Mouse (Mus musculus) lung, embryonic 16.5 days (tissue): ENCODE measurements around the gene Hjurp. TPM values are rescaled to one million over a fixed set of nuclear protein-coding genes. Genes with fewer than 3 reads are reported as not detected.

Experiments used
- ATAC-seq: fragments of 200-750 bp; cut with Nextera tagmentation; 2 replicates; pipeline ENCODE4 v1.8.0; 2017; ENCODE audit warnings: low read depth, mild to moderate bottlenecking, moderate library complexity
- H3K27ac ChIP-seq: fragments of 300-500 bp; sonication (generic); 2 replicates; pipeline ENCODE4 v1.5.1; 2014; ENCODE audit warnings: mild to moderate bottlenecking, control low read depth, low read length
- H3K27me3 ChIP-seq: fragments of 300-500 bp; sonication (generic); 2 replicates; pipeline ENCODE4 v1.6.1; 2014; ENCODE audit warnings: low read depth, low read length, mixed read lengths; ENCODE audit not compliant: control insufficient read depth, insufficient read depth
- H3K36me3 ChIP-seq: fragments of 300-500 bp; sonication (generic); 2 replicates; pipeline ENCODE4 v1.6.1; 2014; ENCODE audit warnings: low read length; ENCODE audit not compliant: control insufficient read depth, insufficient read depth
- H3K4me1 ChIP-seq: fragments of 300-500 bp; sonication (generic); replicated peaks from 2 replicates; pipeline ENCODE4 v1.6.1; 2014; ENCODE audit warnings: low read length, mixed read lengths; ENCODE audit not compliant: control insufficient read depth, insufficient read depth
- H3K4me2 ChIP-seq: fragments of 300-500 bp; sonication (generic); 2 replicates; pipeline ENCODE4 v1.6.1; 2014; ENCODE audit warnings: low read depth, low read length, control low read depth
- H3K4me3 ChIP-seq: fragments of 300-500 bp; sonication (generic); 2 replicates; pipeline ENCODE4 v1.5.1; 2014; ENCODE audit warnings: mild to moderate bottlenecking, low read length, control low read depth
- H3K9ac ChIP-seq: fragments of 300-500 bp; sonication (generic); 2 replicates; pipeline ENCODE4 v1.6.1; 2014; ENCODE audit warnings: low read length, control low read depth
- H3K9me3 ChIP-seq: fragments of 300-500 bp; sonication (generic); 2 replicates; pipeline ENCODE4 v1.6.1; 2016; ENCODE audit warnings: low read length; ENCODE audit not compliant: control insufficient read depth
- WGBS: fragments of 180-500 bp; shearing (Covaris S2); extraction: QIAGEN DNeasy Blood & Tissue Kit; methylation state at CpG from one replicate; pipeline ENCODE4 v1.1.7; 2014; 5-methylcytosine and 5-hydroxymethylcytosine counted together
- polyA plus RNA-seq: library from polyadenylated mRNA; unstranded; fragments of >200 nt; fragmentation: Nextera tagmentation; extraction: Ambion mirVana; gene quantifications from 2 replicates; pipeline ENCODE4 v1.2.1, GENCODE M21; 2015

Hjurp gene
- 184 and 186 TPM in 2 replicates for polyA plus RNA-seq

DNA sequence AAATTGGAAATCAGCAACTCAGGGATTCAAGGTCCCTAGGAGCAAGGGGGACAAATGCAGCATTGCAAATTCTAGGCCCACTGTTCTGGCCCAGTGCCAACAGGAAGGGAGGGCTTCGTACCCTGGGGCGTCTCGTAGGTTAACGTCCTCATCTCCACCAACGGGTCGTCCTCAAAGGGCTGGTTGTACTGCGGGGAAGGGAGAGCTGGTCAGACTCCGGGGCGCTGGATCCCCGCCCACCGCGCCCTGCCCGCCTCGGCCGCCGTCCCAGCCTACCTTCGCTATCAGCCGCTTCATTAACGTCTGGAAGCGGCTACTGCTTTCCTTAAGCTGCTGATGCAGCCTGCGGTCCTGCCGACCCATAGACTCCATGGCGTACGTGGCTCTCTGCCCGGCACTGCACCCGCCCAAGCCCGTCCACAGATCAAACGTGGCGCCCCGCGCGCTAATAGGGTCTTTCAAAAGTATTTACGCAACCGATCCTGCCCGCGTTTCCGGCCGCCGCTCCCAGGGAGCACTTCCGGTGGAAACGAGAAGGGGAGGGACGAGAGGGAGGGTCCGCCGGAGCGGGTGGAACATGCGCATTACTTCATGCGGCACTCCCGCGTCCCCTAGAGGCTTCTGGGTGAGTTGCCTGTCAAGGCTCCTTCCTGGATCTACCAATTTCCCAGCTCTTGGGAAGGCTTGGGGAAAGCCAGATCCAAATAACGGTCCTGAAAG lies at the start of gene Hjurp, which contains the start of gene Trpm8:
Gene Hjurp, minus strand, starts transcription at position 536 of the 720 bp plus-strand sequence.
Gene Trpm8, plus strand, starts transcription at position 564 of the 720 bp plus-strand sequence.
- Histone ChIP-seq H3K4me3 (peak within 1 kb of the TSS; percentile 57), H3K9ac (peak within 1 kb of the TSS; percentile 85), H3K27ac (peak within 1 kb of the TSS; percentile 89), H3K4me1 (peaks cover 18% of the 10 kb centered on the region), H3K27me3 (no peaks in the 10 kb centered on the region), H3K4me2 (peak within 1 kb of the TSS; percentile 63), H3K36me3 (peaks cover 25% of the 10 kb centered on the region), H3K9me3 (no peaks in the 10 kb centered on the region)
- peak; percentile 96 for ATAC-seq
- WGBS = under 1% methylated on average over 50 of the region's 50 CpGs

DNA sequence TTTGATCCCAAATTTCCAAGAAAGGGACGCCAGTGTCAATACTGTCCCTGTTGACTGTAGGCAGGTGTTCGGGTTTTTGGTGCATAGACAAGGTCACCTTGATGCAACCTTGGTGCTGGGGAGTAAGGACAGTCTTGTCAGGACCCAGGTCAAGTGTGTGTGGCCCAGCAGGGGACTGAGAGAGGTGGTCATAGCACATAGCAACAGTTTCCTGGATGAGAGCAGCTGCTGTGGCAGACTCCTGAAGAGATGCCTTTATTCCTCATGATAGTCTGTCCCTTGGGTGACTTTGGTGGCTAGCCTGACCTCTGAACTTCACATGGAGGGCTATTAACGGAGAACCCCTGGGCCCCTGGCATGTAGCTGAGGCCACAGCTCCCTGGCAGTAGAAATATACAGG lies 45.7 kb upstream of the Hjurp start:
- H3K4me3 ChIP-seq = no peak overlapping the region
- H3K27me3 ChIP-seq = no peaks in the 10 kb centered on the region
- WGBS = 71% methylated on average over 3 of the region's 3 CpGs

DNA sequence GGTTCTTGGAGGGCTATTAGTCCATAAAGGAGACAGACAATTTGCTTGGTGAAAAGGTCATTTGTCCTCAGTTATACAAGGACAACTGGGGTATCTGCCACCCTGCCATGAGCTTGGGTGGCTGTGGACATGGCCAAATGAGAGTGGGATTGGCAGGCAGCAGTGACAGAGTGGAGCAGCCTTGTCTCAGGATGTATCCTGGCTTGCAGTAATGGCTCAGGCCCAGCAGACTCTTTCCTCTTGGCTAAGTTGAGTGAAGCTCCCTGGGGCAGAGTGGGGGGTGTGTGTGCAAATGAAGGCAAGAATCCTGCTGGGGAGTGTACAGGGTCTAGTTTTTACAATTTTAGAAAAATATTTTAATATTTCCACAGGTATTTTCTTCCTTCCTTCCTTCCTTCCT lies 44.7 kb upstream of the Hjurp start:
- Histone ChIP-seq H3K36me3 (no peaks in the 10 kb centered on the region), H3K27ac (no peak overlapping the region), H3K4me2 (no peak overlapping the region)

More for the DNA sequence above, 45.7 kb upstream of the Hjurp start:
- no peak overlapping the region for H3K27ac ChIP-seq
- no peak overlapping the region for H3K4me2 ChIP-seq
- ATAC-seq = no peak
- H3K36me3 ChIP-seq = no peaks in the 10 kb centered on the region
- no peaks in the 10 kb centered on the region for H3K4me1 ChIP-seq
- H3K9ac ChIP-seq = no peak overlapping the region
- H3K9me3 ChIP-seq = no peaks in the 10 kb centered on the region

DNA sequence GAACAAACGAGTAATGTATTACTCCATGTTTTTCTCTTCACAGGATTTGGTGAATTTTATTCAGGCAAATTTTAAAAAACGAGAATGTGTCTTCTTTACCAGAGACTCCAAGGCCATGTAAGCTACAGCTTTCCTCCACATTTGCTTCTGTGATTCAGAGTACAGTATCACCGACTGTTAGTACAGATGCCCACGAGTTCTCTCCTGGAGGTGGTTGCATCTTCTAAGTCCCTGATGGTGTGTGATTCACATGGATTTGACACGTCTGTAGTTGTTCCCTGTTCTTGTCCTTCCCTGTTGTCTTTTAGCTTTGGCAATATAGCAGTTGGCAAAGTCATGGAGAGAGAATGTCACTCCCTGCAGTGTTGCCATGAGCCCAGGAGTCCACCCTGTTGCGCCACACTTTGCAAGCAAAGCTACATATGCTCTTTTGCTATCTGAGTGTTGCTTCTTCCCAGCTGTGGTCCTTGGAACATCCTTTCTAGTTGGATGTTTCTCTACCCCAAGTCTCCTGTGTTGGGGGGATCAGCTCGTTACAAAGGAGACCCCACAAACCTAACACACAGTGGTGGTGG lies 43.5 kb upstream of the Hjurp start:
- H3K4me1 ChIP-seq = no peaks in the 10 kb centered on the region
- H3K9me3 ChIP-seq = no peaks in the 10 kb centered on the region
- 67% methylated on average over 7 of the region's 7 CpGs for whole genome bisulfite sequencing
- H3K27ac ChIP-seq = no peak overlapping the region
- no peak overlapping the region for H3K4me2 ChIP-seq
- H3K27me3 ChIP-seq = no peaks in the 10 kb centered on the region
- no peaks in the 10 kb centered on the region for H3K36me3 ChIP-seq
- H3K9ac ChIP-seq = no peak overlapping the region
- no peak for ATAC-seq
- no peak overlapping the region for H3K4me3 ChIP-seq

More for the DNA sequence above, 44.7 kb upstream of the Hjurp start:
- Histone ChIP-seq H3K4me3 (no peak overlapping the region), H3K4me1 (no peaks in the 10 kb centered on the region), H3K9ac (no peak overlapping the region), H3K27me3 (no peaks in the 10 kb centered on the region), H3K9me3 (no peaks in the 10 kb centered on the region)
- ATAC-seq = no peak

DNA sequence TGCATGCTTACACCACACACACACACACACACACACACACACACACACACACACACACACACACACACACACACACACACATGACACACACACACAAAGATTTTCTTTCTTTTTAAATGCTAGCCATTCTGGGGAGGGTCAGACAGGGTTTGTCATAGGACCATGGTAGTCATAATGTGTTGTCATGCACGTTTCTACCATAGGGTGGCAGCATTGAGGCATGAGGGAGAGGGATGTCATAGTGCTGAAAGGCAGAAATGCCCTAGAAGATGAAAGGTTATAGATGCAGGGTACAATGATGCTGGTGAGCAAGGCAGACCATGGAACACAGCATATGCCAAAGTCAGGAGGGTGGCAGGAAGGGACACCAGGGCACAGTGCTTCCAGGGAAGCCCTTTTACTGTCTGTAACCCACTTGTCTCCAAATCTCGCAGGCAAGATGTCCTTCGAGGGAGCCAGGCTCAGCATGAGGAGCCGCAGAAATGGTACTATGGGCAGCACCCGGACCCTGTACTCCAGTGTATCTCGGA lies 41.2 kb upstream of the Hjurp start:
- 72% methylated on average over 6 of the region's 6 CpGs for WGBS

DNA sequence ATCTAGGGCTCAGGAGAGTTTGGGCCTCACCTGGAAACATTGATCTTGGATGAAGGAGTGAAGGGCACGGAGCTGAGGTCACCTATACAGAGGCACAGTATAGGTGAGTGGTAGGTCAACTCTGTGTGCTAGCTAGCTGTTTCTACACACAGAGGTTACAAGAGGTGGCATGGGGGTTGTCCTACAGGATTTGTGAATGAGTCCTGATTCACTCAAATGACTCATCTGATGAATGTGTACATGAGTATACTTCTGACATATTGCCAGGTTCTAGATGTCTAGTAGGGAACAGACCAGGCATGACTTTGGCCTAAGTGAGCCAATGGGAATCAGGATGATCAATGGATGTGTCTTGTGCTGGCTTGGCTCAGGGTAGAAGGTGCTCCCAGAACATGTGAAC lies 39.8 kb upstream of the Hjurp start:
- Histone ChIP-seq H3K27me3 (no peaks in the 10 kb centered on the region), H3K9me3 (no peaks in the 10 kb centered on the region), H3K4me3 (no peak overlapping the region), H3K4me2 (no peak overlapping the region), H3K36me3 (no peaks in the 10 kb centered on the region), H3K9ac (no peak overlapping the region), H3K4me1 (no peaks in the 10 kb centered on the region), H3K27ac (no peak overlapping the region; the same call in 1 of the 2 replicates)
- ATAC-seq = no peak
- WGBS = 52% methylated on average over 1 of the region's 1 CpGs

More for the DNA sequence above, 41.2 kb upstream of the Hjurp start:
- no peaks in the 10 kb centered on the region for H3K4me1 ChIP-seq
- H3K36me3 ChIP-seq = no peaks in the 10 kb centered on the region
- no peaks in the 10 kb centered on the region for H3K9me3 ChIP-seq
- H3K9ac ChIP-seq = no peak overlapping the region
- no peak overlapping the region for H3K4me3 ChIP-seq
- H3K27me3 ChIP-seq = no peaks in the 10 kb centered on the region
- no peak overlapping the region for H3K27ac ChIP-seq
- no peak overlapping the region for H3K4me2 ChIP-seq
- ATAC-seq = peak; percentile 38; the same call in 1 of the 2 replicates

DNA sequence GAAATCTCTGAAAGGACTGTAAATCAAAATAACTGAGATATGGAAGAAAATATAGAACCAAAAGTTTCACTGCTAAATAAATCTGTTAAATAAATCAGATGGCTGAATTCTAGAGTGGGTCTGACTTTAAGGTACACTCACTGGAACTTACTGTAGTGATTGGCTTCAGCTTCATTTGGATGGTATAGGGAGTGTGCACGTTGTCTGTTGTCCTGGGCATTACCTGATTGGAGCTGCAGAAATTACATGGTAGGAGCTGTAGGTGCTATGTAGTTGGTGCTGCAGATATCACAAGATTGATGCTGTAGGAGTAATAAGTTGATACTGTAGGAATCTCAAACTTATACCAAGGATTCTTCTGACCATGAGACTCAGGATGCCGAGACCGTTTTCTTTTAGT lies 32.9 kb upstream of the Hjurp start:
- Histone ChIP-seq H3K4me2 (no peak overlapping the region), H3K36me3 (no peaks in the 10 kb centered on the region), H3K9me3 (peaks cover 17% of the 10 kb centered on the region), H3K27ac (no peak overlapping the region), H3K27me3 (no peaks in the 10 kb centered on the region), H3K4me3 (no peak overlapping the region), H3K9ac (no peak overlapping the region), H3K4me1 (no peaks in the 10 kb centered on the region)
- 64% methylated on average over 3 of the region's 3 CpGs for WGBS
- ATAC-seq = no peak

DNA sequence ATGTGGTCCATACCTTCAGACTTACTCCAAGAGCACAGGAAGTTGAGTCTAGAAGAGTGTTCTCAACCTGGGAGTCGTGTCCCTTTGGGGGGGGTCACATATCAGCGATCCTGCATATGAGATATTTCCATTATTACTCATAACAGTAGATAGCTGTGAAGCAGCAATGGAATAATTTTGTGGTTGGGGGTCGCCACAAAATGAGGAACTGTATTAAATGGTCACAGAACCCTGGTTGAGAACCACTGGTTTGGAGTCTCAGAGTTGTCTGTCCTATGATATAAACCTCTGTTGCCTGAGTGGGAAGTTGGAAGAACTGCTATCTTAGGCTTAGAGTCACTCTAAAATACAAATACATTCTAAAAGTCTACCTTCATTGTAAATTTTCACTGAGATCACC lies 32.5 kb upstream of the Hjurp start:
- H3K4me1 ChIP-seq = no peaks in the 10 kb centered on the region
- no peak overlapping the region for H3K4me3 ChIP-seq
- H3K9me3 ChIP-seq = peaks cover 21% of the 10 kb centered on the region
- 44% methylated on average over 3 of the region's 3 CpGs for WGBS
- no peak overlapping the region for H3K27ac ChIP-seq
- H3K27me3 ChIP-seq = no peaks in the 10 kb centered on the region
- no peak overlapping the region for H3K4me2 ChIP-seq
- H3K9ac ChIP-seq = no peak overlapping the region
- no peak for ATAC-seq
- H3K36me3 ChIP-seq = no peaks in the 10 kb centered on the region

DNA sequence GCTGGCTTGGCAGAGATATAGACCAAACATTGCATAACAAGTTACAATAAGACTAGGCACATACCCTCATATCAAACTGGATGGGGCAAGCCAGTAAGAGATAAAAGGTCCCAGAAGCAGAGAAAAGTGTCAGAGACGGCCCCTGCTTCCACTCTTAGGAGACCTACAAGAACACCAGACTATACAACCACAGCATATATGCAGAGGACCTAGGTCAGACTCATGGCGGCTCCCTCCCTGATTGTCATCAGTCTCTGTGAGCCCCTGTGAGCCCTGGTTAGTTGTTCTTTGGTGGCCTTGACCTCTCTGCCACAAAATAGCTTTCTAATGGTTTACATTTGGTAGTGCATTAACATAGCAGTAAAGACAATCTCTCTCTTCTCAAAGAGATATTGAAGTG lies 31.6 kb upstream of the Hjurp start:
- H3K9ac ChIP-seq = no peak overlapping the region
- no peaks in the 10 kb centered on the region for H3K4me1 ChIP-seq
- peaks cover 25% of the 10 kb centered on the region for H3K9me3 ChIP-seq
- WGBS = 46% methylated on average over 2 of the region's 2 CpGs
- H3K27ac ChIP-seq = no peak overlapping the region
- no peaks in the 10 kb centered on the region for H3K36me3 ChIP-seq
- no peak overlapping the region for H3K4me3 ChIP-seq
- H3K4me2 ChIP-seq = no peak overlapping the region
- H3K27me3 ChIP-seq = no peaks in the 10 kb centered on the region
- ATAC-seq = 0 out of 2 replicates have a peak, but pooled peaks have one; percentile 1
